Mouse (Mus musculus) CD4-positive helper T cell, adult 2 months (primary cell): Measurements from ENCODE around the gene Ebf1.

Experiments used
- DNase-seq: peaks from one replicate; pipeline ENCODE4 v3.0.0-alpha.2; 2012; ENCODE audit warnings: low read depth, missing footprints, low spot score

Gene Ebf1

DNA sequence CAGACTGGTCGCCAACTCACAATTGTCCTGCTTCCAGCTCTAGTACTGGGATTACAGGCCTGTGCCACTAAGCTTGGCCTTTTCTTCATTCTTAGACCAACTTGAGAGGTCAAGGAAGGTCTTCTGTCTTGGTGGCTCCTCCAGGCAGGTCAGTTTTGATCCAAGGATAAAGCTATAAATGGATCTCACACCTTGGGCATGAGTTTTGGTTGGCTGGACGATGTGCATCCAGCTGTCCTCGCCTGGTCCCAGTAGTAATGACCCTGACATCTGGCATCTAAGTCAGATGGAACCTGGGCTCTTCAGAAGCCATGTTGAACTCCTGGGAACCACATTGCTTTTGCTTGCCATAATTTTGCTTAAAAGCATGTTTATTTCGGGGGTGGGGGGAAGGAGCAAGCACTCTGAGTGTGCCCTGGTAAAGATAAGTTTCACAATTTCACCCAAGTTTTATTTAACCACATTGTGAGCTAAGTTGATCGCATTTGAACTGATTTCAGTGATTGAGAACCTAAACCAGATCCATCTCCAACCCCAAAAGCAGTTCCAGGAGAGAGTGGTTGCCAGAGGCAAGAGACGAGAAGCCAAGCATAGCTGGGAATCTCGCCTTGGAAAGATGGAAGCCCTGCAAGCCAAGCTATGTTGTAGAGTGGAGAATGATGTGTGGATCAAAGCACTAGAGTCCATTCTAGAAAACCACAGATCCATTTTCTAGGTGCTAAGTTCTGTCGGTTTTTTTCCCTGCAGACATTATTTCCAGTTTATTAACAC, 85.8 kb downstream of the Ebf1 start:
- no peak for DNase-seq

DNA sequence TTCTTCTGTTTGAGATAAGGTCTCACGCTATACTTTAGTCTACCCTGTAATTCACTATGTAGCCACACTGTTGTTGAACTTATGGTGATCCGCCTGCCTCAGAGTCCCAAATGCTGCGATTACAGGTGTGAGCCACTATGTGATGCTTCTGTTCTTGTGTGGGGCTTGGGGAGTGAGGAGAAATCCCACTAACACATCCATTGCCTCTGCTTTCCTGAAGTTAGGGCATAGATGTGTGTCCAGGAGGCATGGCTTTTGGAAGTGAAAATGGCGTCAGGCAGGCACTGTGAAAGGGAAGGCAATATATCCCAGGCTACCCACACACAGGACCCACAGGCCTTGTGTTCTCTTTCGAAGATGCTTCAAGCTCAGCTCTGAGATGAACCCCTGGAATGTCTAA, 86.8 kb downstream of the Ebf1 start:
- no peak for DNase-seq

DNA sequence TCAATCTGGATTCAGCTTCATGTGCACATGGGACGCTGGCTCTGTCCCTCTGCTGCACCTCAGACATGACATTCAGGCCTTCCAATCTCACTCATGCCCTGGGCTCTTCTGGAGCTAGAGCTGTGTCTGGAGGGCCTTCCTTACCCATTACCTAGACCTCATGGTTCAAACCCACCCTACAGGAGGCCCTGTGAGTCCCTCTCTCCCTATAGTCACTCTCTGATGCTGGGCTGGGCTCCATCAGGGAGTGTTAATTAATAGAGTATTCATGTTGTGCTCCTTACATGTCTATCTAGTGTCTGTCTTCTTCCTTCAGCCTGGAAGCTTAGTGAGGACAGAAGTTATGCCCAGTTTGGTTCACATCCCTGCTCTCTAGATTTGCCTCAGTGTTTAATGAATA, 88.7 kb downstream of the Ebf1 start:
- DNase-seq, result no peak

DNA sequence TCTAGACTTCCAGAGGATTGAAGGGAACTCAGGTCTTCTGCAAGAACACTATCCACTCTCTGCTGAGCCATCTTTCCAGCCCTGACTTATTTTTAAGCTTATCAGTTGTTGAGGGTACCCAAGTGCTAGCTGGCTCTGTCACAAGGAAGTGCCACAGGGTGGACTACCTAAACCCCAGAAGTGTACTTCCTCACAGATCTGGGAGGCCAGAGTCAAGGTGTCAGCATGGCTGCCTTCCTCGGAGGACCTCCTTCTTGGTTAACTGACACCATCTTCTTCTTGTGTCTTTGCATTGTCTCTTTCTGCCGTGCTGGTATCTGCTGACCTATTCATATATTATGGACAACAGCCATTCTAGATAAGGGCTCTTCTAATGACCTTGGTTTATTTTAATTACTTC, 89.3 kb downstream of the Ebf1 start:
- no peak for DNase-seq

GRCm38 (mm10) chr11:44707381-44708289, 90.5 kb downstream of the Ebf1 start:
- DNase-seq, result no peak

GRCm38 (mm10) chr11:44708290-44708685, 91.2 kb downstream of the Ebf1 start:
- no peak for DNase-seq

DNA sequence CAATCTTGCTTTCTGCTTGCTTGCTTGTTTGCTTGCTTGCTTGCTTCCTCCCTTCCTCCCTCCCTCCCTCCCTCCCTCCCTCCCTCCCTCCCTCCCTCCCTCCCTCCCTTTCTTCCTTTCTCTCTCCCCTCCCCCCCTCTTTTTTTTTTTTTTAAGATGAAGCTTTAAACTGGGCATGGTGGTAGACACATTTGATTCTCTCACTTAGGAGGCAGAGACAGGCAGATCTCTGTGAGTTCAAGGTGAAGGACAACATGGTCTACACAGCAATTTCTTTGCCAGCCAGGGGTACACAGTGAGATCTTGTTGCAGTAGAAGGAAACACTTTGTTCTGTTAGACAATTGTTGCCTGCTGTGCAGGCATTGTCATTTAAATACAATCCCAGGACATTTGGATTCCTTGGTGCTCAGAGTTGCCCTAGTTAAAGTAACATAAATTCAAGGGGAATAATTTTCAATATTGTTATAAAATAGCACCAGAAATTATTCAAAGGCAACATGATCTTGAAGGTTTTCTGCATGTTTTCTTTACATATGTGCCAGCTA, 92.0 kb downstream of the Ebf1 start:
- no peak for DNase-seq

DNA sequence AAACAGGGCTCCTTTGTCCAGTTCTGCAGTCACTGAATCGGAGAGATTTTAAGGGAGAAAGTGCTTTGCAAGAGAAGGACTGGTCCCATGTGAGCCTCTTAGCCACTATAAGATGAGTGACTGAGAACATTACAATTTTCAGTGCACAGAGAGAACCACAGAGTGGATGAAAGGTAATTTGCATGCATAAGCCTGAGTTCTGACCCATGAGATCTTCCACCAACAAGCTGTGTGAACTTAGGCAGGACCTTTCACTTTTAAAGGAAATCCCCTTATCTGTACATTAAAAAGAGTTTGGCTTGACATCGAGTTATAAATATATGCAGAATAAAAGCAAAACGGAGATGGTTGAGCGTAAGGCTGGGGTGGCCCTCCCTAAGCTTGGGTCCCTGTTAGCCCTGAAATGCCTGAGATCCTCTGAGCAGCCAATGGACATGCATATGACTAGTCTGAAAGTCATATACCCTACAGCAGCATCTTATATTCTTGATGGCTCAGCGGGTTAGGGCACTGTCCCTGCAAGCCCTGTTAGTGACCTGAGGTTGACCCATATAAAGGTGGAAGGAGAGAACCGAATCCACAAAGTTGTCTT, 92.8 kb downstream of the Ebf1 start:
- DNase-seq, result no peak

GRCm38 (mm10) chr11:44710861-44711260, 93.7 kb downstream of the Ebf1 start:
- DNase-seq, result no peak

DNA sequence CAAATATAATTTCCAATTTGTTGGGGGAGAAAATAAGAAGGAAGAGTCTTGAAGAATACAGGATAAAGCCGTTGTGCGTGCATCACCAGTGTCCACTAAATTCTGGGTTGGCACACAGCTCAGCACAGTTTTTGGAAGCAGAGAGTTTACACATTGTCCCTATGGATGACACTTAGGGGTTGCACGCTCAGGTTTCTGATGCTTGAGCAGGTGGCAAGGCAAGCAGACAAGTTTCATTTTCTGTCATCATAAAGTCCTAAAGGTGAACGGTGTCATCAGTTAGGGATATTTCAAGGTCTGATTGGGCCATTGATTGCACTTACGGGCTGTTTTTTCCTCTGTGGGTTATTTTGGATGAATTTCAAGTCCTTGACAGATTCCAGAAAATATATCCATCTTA, 97.1 kb downstream of the Ebf1 start:
- no peak for DNase-seq

DNA sequence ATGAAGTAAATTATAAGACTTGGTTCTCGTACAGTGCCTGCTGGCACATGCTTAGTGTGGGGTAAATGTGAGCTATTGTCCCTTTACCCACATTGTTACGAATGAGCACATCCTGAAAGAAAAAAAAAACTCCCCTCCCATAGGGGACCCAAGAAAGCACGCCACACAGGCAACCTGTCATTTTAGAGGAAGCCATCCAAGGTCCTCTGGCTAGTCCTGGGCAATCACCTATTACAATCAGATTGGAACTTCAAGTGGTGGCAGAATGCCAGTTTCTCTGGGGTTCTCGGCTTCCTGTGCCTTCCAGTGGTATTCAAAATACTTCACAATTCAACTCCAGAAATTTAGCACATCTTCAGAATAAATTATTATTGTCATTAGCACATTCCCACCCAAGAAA, 98.7 kb downstream of the Ebf1 start:
- no peak for DNase-seq

DNA sequence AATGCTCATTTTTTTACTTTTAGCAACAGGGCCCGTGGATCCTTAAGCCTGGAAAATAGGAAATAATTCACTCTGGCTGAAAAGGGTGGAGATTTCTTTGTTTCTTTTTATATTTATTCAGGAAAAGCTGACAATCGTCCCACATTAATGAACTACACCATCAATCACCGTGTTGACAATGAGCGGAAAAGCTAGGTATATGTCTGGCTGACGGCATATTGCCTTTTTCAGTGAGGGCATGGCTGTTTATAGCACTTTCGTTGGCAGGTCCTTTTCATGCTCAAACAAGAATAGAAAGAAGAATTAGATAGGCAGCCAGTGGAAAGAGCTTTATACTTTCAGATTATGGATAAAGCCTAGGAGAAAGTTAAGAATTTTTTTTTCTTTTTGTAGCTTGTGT, 99.8 kb downstream of the Ebf1 start:
- no peak for DNase-seq

GRCm38 (mm10) chr11:44717636-44718035, 100.5 kb downstream of the Ebf1 start:
- no peak for DNase-seq

DNA sequence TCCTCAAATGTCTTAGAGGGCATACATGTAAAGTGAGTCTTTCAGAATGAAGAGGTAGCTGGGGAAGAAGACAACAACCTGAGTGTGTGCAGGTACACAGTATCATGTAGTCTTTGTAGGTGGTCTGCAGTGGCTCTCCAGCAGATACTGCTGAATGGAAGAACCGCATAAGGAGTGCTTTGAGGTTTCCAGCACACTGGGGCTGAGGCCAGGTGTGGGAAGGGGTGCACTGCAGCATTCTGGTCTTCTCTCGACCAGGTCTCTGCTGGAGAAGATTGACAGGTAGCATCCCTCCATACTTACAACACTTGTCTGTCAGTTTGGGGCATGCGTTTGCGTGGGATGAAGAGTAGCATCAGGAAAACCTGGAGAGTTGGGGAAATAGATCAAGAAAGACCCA, 104.9 kb downstream of the Ebf1 start:
- no peak for DNase-seq

DNA sequence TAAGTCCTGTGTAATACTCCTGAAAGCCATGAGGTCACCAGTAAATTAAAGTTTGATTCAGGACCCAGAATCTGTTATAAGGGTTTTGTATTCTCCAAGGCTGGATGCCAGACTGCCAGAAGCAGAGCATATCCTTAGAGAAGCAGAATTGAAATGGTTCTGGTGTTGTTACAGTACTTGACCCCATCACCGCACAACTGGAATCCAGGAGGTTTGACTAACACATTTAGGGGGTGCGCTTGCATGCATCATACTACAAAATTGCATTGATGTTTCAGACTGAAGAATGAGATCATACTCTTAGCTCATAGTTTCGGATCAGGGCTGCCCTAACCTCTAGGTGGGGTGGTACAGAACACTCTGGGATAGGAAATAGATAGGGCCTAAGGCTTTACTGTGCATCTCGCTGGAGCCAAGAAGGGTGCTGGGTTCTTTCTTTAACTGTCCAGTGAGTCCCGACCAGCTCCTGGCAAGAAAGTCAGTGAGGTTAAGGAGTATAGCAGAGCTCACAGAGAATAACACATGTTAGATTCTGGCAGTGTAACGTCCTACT, 106.9 kb downstream of the Ebf1 start:
- no peak for DNase-seq

- DNase-seq, result no peak
These were observed 108.6 kb downstream of the Ebf1 start for GRCm38 (mm10) chr11:44725732-44726131.

DNA sequence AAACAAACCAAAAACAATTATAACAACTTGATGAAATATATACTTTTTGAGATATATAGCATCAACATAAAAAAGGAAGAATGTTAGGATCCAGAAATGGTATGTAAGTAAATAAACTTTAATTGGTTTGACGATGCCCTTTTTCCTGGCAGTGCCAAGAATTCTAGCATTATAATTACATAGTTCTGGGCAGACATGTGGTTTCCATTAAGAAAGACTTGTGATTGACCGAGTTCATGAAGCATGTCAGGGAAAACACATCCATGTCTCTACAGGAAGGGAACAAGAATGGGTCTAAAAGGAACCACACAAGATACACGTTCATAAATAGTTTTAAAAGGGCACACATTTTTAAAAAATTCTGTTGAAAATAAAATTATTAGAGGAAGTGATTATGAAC, 110.3 kb downstream of the Ebf1 start:
- no peak for DNase-seq

GRCm38 (mm10) chr11:44727821-44728220, 110.7 kb downstream of the Ebf1 start:
- no peak for DNase-seq

DNA sequence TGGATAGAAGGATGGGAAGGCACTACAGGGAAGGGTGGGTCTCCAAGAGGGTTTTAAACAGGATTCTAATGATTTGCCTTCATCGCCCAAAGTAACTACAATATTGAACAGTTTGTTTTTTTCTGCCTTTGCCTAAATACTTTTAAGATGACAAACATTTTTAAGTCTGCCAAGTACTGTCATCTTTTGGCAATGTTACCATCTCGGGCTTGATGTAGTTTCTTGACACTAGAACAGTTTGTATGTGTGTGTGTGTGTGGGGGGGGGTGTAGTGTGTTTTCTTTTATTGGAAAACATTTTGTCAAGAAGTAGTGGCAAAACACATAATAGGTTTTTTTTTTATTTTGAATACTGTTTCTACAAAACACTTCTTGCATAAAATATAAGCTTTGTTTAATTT, 111.2 kb downstream of the Ebf1 start:
- DNase-seq, result no peak

- no peak for DNase-seq
These were observed 112.8 kb downstream of the Ebf1 start for GRCm38 (mm10) chr11:44729931-44730330.

DNA sequence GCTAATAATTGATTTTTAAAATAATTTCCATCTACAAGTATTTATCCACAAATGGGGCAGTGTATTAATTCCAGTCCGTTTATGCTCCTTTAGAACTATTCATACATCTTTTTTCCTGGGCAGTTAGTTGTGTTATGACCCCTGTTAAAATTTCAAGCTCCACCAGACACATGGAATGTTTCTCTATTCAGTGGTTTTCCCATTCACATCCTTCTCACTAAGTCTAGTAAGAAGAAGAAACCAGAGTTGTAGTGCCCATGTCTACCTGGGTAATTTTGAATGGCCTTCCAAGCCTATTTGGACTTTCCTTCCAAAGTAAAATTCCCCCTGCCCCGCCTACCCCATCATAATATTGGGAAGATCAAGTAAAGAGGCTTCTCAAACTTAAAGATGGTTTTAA, 114.6 kb downstream of the Ebf1 start:
- no peak for DNase-seq

DNA sequence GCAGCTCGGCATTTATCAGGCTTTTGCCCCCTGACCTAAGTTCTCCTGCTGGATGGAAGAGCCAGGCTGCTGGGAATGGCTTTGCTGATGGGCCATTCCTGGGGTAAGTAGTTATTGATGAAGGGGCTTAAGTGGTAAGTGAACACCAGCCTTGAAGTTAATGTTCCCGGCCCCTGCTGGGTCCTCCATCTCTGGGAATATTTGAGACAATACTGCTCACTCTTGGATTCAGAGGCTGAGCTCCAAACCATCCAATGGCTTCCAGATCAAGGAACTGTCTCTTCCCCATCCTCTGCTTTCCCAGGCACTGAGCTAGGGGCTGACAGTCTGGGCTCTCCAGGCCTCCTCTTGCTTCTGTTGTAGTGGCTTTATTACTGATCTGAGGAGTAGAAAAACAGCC, 116.2 kb downstream of the Ebf1 start:
- no peak for DNase-seq
